Mouse (Mus musculus): Measurements from ENCODE around the gene Ice2.

- TF ChIP-seq CTCF (IDR thresholded peaks at IDR 0.05; ENCODE audit: extremely low read depth, insufficient read depth, low read length) (no peak), POLR2A (IDR thresholded peaks at IDR 0.05; ENCODE audit: extremely low read depth, insufficient read depth, low read length) (no peak)
Observed at GRCm38 (mm10) chr9:69475873-69476272, 78.2 kb downstream of the Ice2 start.
